13 mouse cellular contexts compared by ENCODE assay signal in genomic region chr10:75693451-75694233, GRCm38 (mm10). TPM values are rescaled to one million over a fixed set of nuclear protein-coding genes. Genes with fewer than 3 reads are reported as not detected.
DNase-seq lines count a peak whose midpoint lies in the region; ATAC-seq and TF ChIP-seq lines count a peak whose summit lies in the region.
"Had no signal": no experiment of that assay in that cellular context is flagged by ENCODE, and none has a peak within 500 bp of the region (broad histone marks: within the 10 kb centered on the region; RNA-seq: fewer than 3 reads in every experiment).

No protein-coding gene starts in this region.

- H3K9me3 ChIP-seq in kidney, embryonic 15.5 days (replicated peaks) = no peaks in the 10 kb centered on the region
- no peaks in the 10 kb centered on the region for H3K9me3 ChIP-seq in G1E (replicated peaks)
- H3K9me3 ChIP-seq: embryonic facial prominence, embryonic 15.5 days; hindbrain, embryonic 12.5 days; lung, embryonic 15.5 days had no signal

- H3K4me3 ChIP-seq in kidney, embryonic 15.5 days (replicated peaks) = no peak overlapping the region
- H3K4me3 ChIP-seq in G1E (ENCODE audit: low read depth, low read length) = peak overlapping the region; percentile 50; the same call in 1 of the 2 replicates
- H3K4me3 ChIP-seq: embryonic facial prominence, embryonic 15.5 days; hindbrain, embryonic 12.5 days; lung, embryonic 15.5 days had no signal

- peaks cover 15% of the 10 kb centered on the region for H3K4me1 ChIP-seq in kidney, embryonic 15.5 days
- peaks cover 55% of the 10 kb centered on the region for H3K4me1 ChIP-seq in G1E (ENCODE audit: insufficient read depth, low read depth, low read length)
- H3K4me1 ChIP-seq: embryonic facial prominence, embryonic 15.5 days; hindbrain, embryonic 12.5 days; lung, embryonic 15.5 days had no signal

- ATAC-seq in kidney, embryonic 15.5 days (replicated peaks; ENCODE audit: low FRiP score) = peak; percentile 75
- no peak for ATAC-seq in G1E (ENCODE audit: extremely low read depth, insufficient number of reproducible peaks, low FRiP score, poor library complexity, severe bottlenecking)

- H3K27me3 ChIP-seq in kidney, embryonic 15.5 days = no peaks in the 10 kb centered on the region
- no peaks in the 10 kb centered on the region for H3K27me3 ChIP-seq in G1E (ENCODE audit: insufficient read depth, low read length)
- H3K27me3 ChIP-seq: embryonic facial prominence, embryonic 15.5 days; hindbrain, embryonic 12.5 days; lung, embryonic 15.5 days had no signal

- DNase-seq in cerebellum, adult 18-20 months = peak; percentile 44 to 57
- DNase-seq in cerebellum, postnatal 4 days (ENCODE audit: low spot score in 2 of 2) = no peak
- no peak for DNase-seq in kidney, postnatal 10 days
- DNase-seq in G1E (ENCODE audit: low spot score) = peak; percentile 22
- DNase-seq in cerebellum, postnatal 14 days = peak; percentile 54 to 59
- DNase-seq in urinary bladder, postnatal 14 days (ENCODE audit: low spot score) = no peak
- DNase-seq in urinary bladder, adult 18-20 months (ENCODE audit: low spot score in 2 of 2) = no peak
- DNase-seq: kidney, adult 2 months; right cerebral cortex, postnatal 25 days had no signal

- H3K36me3 ChIP-seq in kidney, embryonic 15.5 days = peaks cover 90% of the 10 kb centered on the region
- peaks cover 98% of the 10 kb centered on the region for H3K36me3 ChIP-seq in G1E (replicated peaks)

- H3K27ac ChIP-seq in kidney, embryonic 15.5 days = peak overlapping the region; percentile 50
- H3K27ac ChIP-seq: embryonic facial prominence, embryonic 15.5 days; hindbrain, embryonic 12.5 days; lung, embryonic 15.5 days had no signal

- H3K9ac ChIP-seq in kidney, embryonic 15.5 days = no peak overlapping the region
- H3K9ac ChIP-seq: embryonic facial prominence, embryonic 15.5 days; hindbrain, embryonic 12.5 days; lung, embryonic 15.5 days had no signal

- 54% methylated on average over 11 of the region's 11 CpGs for WGBS in kidney, embryonic 15.5 days

- H3K4me2 ChIP-seq in kidney, embryonic 15.5 days = no peak overlapping the region
- H3K4me2 ChIP-seq: embryonic facial prominence, embryonic 15.5 days; hindbrain, embryonic 12.5 days; lung, embryonic 15.5 days had no signal

- no peak for TF ChIP-seq CTCF in G1E (IDR thresholded peaks at IDR 0.05; ENCODE audit: low read depth, low read length)

RNA-seq across cellular contexts. Expression of gene Susd2, which starts 49.8 kb away (rescaled TPM):
- 16.5 and 22.6 TPM in 2 replicates for polyA plus RNA-seq in kidney, embryonic 15.5 days (2015; fragmentation: Nextera tagmentation; extraction: Ambion mirVana)
- total RNA-seq in G1E (2014; fragmentation: Nextera tagmentation) (not detected in 2 replicates), G1E (2017) (0.05 and 0.06 TPM in 2 replicates)
- 0.06 and 0.10 TPM in 2 replicates for polyA plus RNA-seq in G1E (2012)

Comparison
In these comparisons a context has a peak if more than half of its experiments do, and no peak if none do; other contexts are left out.
1. DNase-seq: peak in cerebellum, adult 18-20 months (2 of 2), G1E (single experiment) and cerebellum, postnatal 14 days (2 of 2); none in cerebellum, postnatal 4 days (0 of 2), kidney, postnatal 10 days (single experiment), urinary bladder, postnatal 14 days (single experiment) and urinary bladder, adult 18-20 months (0 of 2).
2. RNA of gene Susd2, which starts 49.8 kb away (polyA plus RNA-seq): 16.5 to 22.6 TPM in kidney, embryonic 15.5 days; 0.06 to 0.10 TPM in G1E; every median in the first group is over 10 times any median in the second.